ENCODE assay signal across 19 mouse cellular contexts in the genomic region with DNA sequence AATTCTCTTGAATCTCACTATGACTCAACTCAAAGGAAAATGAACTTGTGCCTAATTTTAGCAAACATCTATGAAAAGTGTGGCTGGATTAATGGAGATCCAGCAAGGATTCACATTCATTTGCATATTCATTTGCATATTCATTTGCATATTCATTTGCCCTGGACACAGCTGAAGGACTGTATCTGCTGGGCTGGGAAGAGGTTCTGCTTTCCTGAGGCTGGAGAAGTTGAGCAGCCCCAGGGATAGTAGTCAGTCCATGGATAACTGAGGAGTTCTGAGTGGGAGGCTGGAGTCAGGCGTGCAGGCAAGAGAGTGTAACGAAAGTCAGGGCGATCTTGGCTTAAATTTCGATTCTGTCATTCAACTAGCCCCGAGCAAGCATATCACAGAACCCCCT.
DNase-seq lines count a peak whose midpoint lies in the region; ATAC-seq and TF ChIP-seq lines count a peak whose summit lies in the region.
"Had no signal": no experiment of that assay in that cellular context is flagged by ENCODE, and none has a peak within 500 bp of the region (broad histone marks: within the 10 kb centered on the region; RNA-seq: fewer than 3 reads in every experiment).

No protein-coding gene starts in this region.

- no peaks in the 10 kb centered on the region for H3K36me3 ChIP-seq in kidney, postnatal 0 days (ENCODE audit: insufficient read depth, low read length)
- H3K36me3 ChIP-seq: embryonic facial prominence, embryonic 13.5 days; heart, embryonic 10.5 days; hindbrain, embryonic 13.5 days; intestine, embryonic 15.5 days had no signal

- no peak overlapping the region for H3K9ac ChIP-seq in kidney, postnatal 0 days (ENCODE audit: low read depth, low read length)
- H3K9ac ChIP-seq: embryonic facial prominence, embryonic 13.5 days; hindbrain, embryonic 13.5 days; intestine, embryonic 15.5 days had no signal

- peak; percentile 27; the same call in 1 of the 2 replicates for ATAC-seq in frontal cortex, adult (ENCODE audit: low TSS enrichment)
- ATAC-seq in kidney, postnatal 0 days (replicated peaks; ENCODE audit: low FRiP score, low read depth), result no peak
- ATAC-seq: intestine, embryonic 15.5 days had no signal

- no peak overlapping the region for H3K4me3 ChIP-seq in kidney, postnatal 0 days (replicated peaks; ENCODE audit: low read depth, low read length)
- H3K4me3 ChIP-seq: embryonic facial prominence, embryonic 13.5 days; heart, embryonic 10.5 days; hindbrain, embryonic 13.5 days; intestine, embryonic 15.5 days had no signal

- H3K4me2 ChIP-seq in kidney, postnatal 0 days (ENCODE audit: low read length), result no peak overlapping the region
- H3K4me2 ChIP-seq: embryonic facial prominence, embryonic 13.5 days; hindbrain, embryonic 13.5 days; intestine, embryonic 15.5 days had no signal

- H3K27me3 ChIP-seq in kidney, postnatal 0 days (ENCODE audit: insufficient read depth, low read length), result no peaks in the 10 kb centered on the region
- H3K27me3 ChIP-seq: embryonic facial prominence, embryonic 13.5 days; hindbrain, embryonic 13.5 days; intestine, embryonic 15.5 days had no signal

- H3K27ac ChIP-seq in kidney, postnatal 0 days, result no peak overlapping the region
- H3K27ac ChIP-seq: embryonic facial prominence, embryonic 13.5 days; heart, embryonic 10.5 days; hindbrain, embryonic 13.5 days; intestine, embryonic 15.5 days had no signal

- no peak for TF ChIP-seq CTCF in kidney, postnatal 0 days (IDR thresholded peaks at IDR 0.05; ENCODE audit: low read depth)

- no peak for DNase-seq in frontal cortex, postnatal 14 days (ENCODE audit: low spot score in 2 of 2)
- peak; percentile 62 for DNase-seq in kidney, postnatal 0 days (ENCODE audit: low spot score)
- DNase-seq in kidney, postnatal 10 days, result no peak
- DNase-seq in R1 (ENCODE audit: low read depth, low spot score), result peak; percentile 9
- DNase-seq in brain, adult 2 months (ENCODE audit: low read depth, low spot score), result peak; percentile 10
- DNase-seq in MN1 (ENCODE audit: low spot score), result no peak
- DNase-seq: adrenal gland, postnatal 10 days; cerebellum, adult 18-20 months; cerebellum, adult 9-11 months; cerebellum, postnatal 36 days; gastrocnemius, postnatal 10 days; heart, adult 18-20 months; heart, postnatal 10 days; heart, postnatal 4 days had no signal

- 25% methylated on average over 5 of the region's 5 CpGs for WGBS in kidney, postnatal 0 days

- no peaks in the 10 kb centered on the region for H3K9me3 ChIP-seq in kidney, postnatal 0 days (replicated peaks; ENCODE audit: low read length)
- H3K9me3 ChIP-seq: embryonic facial prominence, embryonic 13.5 days; heart, embryonic 10.5 days; hindbrain, embryonic 13.5 days; intestine, embryonic 15.5 days had no signal

- no peaks in the 10 kb centered on the region for H3K4me1 ChIP-seq in kidney, postnatal 0 days (replicated peaks; ENCODE audit: insufficient read depth, low read length)
- H3K4me1 ChIP-seq: embryonic facial prominence, embryonic 13.5 days; heart, embryonic 10.5 days; intestine, embryonic 15.5 days had no signal

Comparison
In these comparisons a context has a peak if more than half of its experiments do, and no peak if none do; other contexts are left out.
1. DNase-seq: peak in kidney, postnatal 0 days (single experiment), R1 (single experiment) and brain, adult 2 months (single experiment); none in frontal cortex, postnatal 14 days (0 of 2), kidney, postnatal 10 days (single experiment) and MN1 (single experiment).